Mouse (Mus musculus) liver, adult 2 months (tissue): Measurements from ENCODE around the gene Prkd3. TPM values are rescaled to one million over a fixed set of nuclear protein-coding genes. Genes with fewer than 3 reads are reported as not detected.

ENCODE experiments used
- DNase-seq: peaks from one replicate; pipeline ENCODE4 v3.0.0-alpha.2; 2011; ENCODE audit warnings: low read depth, low spot score; ENCODE audit errors: extremely low read depth
- H3K27ac ChIP-seq: fragments of 200-500 bp; replicated peaks from 2 replicates; pipeline ENCODE4 v1.5.1; 2012; ENCODE audit warnings: low read depth, mild to moderate bottlenecking, control low read depth, inconsistent platforms, low read length; ENCODE audit not compliant: insufficient read depth
- H3K27me3 ChIP-seq: fragments of 200-500 bp; 2 replicates; pipeline ENCODE4 v1.6.1; 2012; ENCODE audit warnings: mild to moderate bottlenecking, moderate library complexity, low read length, inconsistent platforms; ENCODE audit not compliant: control insufficient read depth, insufficient read depth
- H3K36me3 ChIP-seq: fragments of 200-500 bp; 2 replicates; pipeline ENCODE4 v1.6.1; 2012; ENCODE audit warnings: low read length, inconsistent platforms; ENCODE audit not compliant: control insufficient read depth, insufficient read depth
- H3K4me1 ChIP-seq: fragments of 200-500 bp; 2 replicates; pipeline ENCODE4 v1.6.1; 2011; ENCODE audit warnings: low read length; ENCODE audit not compliant: control insufficient read depth, insufficient read depth
- H3K4me3 ChIP-seq: fragments of 200-500 bp; 2 replicates; pipeline ENCODE4 v1.5.1; 2011; ENCODE audit warnings: low read depth, mild to moderate bottlenecking, control low read depth, low read length, moderate library complexity; ENCODE audit not compliant: insufficient read depth
- H3K79me2 ChIP-seq: fragments of 200-500 bp; 2 replicates; pipeline ENCODE4 v1.6.1; 2012; ENCODE audit warnings: inconsistent platforms, mild to moderate bottlenecking, low read length, moderate library complexity; ENCODE audit not compliant: control insufficient read depth, insufficient read depth
- H3K9ac ChIP-seq: fragments of 200-500 bp; 2 replicates; pipeline ENCODE4 v1.6.1; 2012; ENCODE audit warnings: low read depth, mild to moderate bottlenecking, control low read depth, inconsistent platforms, low read length
- CTCF ChIP-seq: fragments of 200-500 bp; IDR thresholded peaks from 2 replicates; pipeline ENCODE4 v1.5.1; 2011; ENCODE audit warnings: low read depth, low read length, control low read depth
- POLR2A ChIP-seq: fragments of 200-500 bp; IDR thresholded peaks from 2 replicates; pipeline ENCODE4 v1.6.1; 2011; ENCODE audit warnings: low read length, control low read depth; ENCODE audit not compliant: insufficient read depth; ENCODE audit errors: extremely low read depth
- WGBS: fragments of 180-500 bp; shearing (Covaris S2); methylation state at CpG from one replicate; pipeline ENCODE4 v1.1.7; 2018; 5-methylcytosine and 5-hydroxymethylcytosine counted together
- polyA plus RNA-seq: library from polyadenylated mRNA; depleted of rRNA; stranded (reverse); fragments of >200 nt; gene quantifications from 2 replicates; pipeline ENCODE4 v1.2.3, GENCODE M21; 2012; rRNA removed
- total RNA-seq: library from RNA; depleted of rRNA; stranded (reverse); fragments of >200 nt; gene quantifications from 2 replicates; pipeline ENCODE4 v1.2.3, GENCODE M21; 2014; rRNA removed

Gene Prkd3
- total RNA-seq (191 and 211 TPM in 2 replicates), polyA plus RNA-seq (71.8 and 79.6 TPM in 2 replicates)

DNA sequence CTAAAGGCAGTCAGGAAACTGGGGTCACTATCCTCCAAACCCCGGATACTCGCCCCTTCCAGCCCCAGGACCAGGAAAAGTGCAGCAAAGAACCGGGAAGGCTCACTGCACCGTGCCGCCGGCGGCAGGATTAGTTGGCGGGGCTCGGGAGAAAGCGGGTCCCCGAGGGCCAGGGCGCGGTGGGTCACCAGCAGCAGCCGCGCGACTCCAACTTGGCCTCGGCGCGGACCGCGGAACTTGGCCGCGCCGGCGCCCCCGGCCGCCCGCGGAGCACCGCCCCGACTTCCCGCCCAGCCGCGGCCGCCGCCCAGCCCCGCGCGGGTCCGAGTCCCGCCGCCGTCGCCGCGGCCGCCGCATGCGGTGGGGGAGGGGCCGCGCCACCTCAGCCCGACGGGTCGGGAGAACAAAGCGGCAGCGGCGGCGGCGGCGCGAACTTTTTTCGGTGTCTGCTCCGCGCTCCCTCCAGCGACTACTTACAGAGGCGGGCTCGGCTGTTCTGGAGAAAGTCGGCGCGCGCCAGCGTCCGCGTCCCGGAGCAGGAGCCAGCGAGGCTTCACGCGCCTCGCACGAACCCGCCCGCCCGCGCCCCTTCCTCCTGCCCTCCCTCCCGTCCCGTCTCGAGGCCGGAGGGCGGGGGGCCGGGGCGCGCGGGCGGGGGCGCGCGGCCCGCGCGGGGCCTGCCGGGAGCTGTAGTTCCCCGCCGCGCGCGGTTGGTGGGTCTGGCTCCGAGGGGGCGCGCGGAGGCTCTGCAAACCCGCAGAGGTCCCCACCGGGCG lies at the start of gene Prkd3:
TSS of gene Prkd3 (minus strand) at position 609 of the 776 bp plus-strand sequence.
- H3K4me3 ChIP-seq: peak within 1 kb of the TSS; percentile 79
- WGBS: 1% methylated on average over 97 of the region's 113 CpGs
- no peaks in the 10 kb centered on the region for H3K27me3 ChIP-seq
- TF ChIP-seq POLR2A: peak; percentile 51; the same call in 1 of the 2 replicates
- TF ChIP-seq CTCF: no peak
- peaks cover 13% of the 10 kb centered on the region; the same call in 1 of the 2 replicates for H3K79me2 ChIP-seq
- H3K9ac ChIP-seq: peak within 1 kb of the TSS; percentile 85
- peaks cover 6% of the 10 kb centered on the region for H3K4me1 ChIP-seq
- H3K36me3 ChIP-seq: no peaks in the 10 kb centered on the region; the same call in 1 of the 2 replicates
- DNase-seq: no peak
- H3K27ac ChIP-seq: peak within 1 kb of the TSS; percentile 84

DNA sequence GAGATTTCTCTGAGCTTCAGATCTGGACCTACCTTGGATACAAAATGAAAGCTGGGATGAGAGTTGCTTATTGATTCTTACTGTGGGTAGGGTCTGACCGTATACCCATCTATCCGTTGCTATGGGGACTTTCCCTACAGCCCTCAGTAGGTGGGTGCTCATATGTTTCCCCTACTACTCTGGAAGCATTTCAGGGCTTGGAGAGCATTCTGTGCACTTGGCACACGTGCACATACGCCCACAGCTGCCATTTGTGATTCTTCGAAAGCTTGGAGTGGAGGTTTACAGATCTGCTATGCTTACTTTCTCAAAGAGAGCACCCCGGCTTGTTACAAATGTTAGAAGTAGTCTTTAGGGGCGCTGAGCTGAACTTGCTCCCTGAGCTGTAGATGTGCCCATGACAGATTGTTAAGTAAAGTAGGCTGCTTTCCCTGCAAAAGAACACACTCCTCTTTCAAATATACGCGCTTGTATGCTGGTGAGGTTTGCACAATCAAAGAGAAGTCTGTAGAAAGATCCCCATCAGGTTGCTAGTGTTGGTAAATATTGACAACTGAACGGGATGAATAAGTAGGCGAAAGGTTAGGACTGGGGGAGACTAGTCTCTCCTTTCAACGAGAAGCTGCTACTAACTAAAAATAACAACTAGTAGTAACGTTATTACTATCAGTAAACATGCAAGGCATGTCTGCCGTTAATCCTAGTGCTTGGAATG lies 49.3 kb upstream of the Prkd3 start:
- no peaks in the 10 kb centered on the region for H3K36me3 ChIP-seq
- WGBS: 23% methylated on average over 14 of the region's 14 CpGs
- peak overlapping the region; percentile 75 for H3K27ac ChIP-seq
- H3K4me1 ChIP-seq: peaks cover 19% of the 10 kb centered on the region
- DNase-seq: peak; percentile 93
- H3K9ac ChIP-seq: no peak overlapping the region
- TF ChIP-seq POLR2A (no peak), CTCF (no peak)
- H3K4me3 ChIP-seq: no peak overlapping the region
- no peaks in the 10 kb centered on the region for H3K27me3 ChIP-seq
- H3K79me2 ChIP-seq: no peaks in the 10 kb centered on the region

DNA sequence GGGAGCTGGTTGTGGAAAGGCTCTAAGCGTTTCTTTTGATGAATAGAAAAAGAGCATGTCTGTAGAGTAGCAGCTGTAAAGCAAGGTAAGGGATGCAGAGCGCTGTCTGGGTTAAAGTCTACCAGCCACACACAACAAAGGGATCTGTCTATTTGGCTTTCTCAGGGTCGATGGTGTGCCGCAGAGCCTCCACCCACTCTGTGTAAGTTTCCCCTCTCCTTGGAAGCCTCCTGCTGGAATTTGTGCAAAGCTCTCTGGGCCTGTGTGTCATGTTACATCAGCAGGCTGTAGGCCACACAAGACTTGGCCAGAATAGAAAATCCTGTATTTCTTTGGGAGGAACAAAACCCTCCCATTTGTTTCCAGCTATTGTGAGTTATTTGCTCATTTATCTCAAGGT lies 48.4 kb upstream of the Prkd3 start:
- H3K27ac ChIP-seq: no peak overlapping the region

GRCm38 (mm10) chr17:79068581-79068980 lies 48.0 kb upstream of the Prkd3 start:
- peaks cover 19% of the 10 kb centered on the region for H3K4me1 ChIP-seq
- H3K9ac ChIP-seq: no peak overlapping the region
- H3K4me3 ChIP-seq: no peak overlapping the region
- DNase-seq: no peak
- no peaks in the 10 kb centered on the region for H3K79me2 ChIP-seq
- no peaks in the 10 kb centered on the region for H3K27me3 ChIP-seq
- 36% methylated on average over 7 of the region's 7 CpGs for WGBS
- no peak overlapping the region for H3K27ac ChIP-seq
- TF ChIP-seq CTCF (no peak), POLR2A (no peak)
- no peaks in the 10 kb centered on the region for H3K36me3 ChIP-seq

More for the DNA sequence above, 48.4 kb upstream of the Prkd3 start:
- Histone ChIP-seq H3K36me3 (no peaks in the 10 kb centered on the region), H3K9ac (no peak overlapping the region), H3K4me3 (no peak overlapping the region), H3K4me1 (peaks cover 19% of the 10 kb centered on the region), H3K27me3 (no peaks in the 10 kb centered on the region), H3K79me2 (no peaks in the 10 kb centered on the region)
- peak; percentile 46 for DNase-seq
- 21% methylated on average over 4 of the region's 4 CpGs for WGBS
- TF ChIP-seq CTCF (0 out of 2 replicates have a peak, but pooled peaks have one; percentile 12), POLR2A (no peak)

GRCm38 (mm10) chr17:79064250-79064649 lies 43.6 kb upstream of the Prkd3 start:
- no peak overlapping the region for H3K4me3 ChIP-seq
- WGBS: 83% methylated on average over 1 of the region's 1 CpGs
- H3K9ac ChIP-seq: no peak overlapping the region
- no peaks in the 10 kb centered on the region for H3K27me3 ChIP-seq
- H3K4me1 ChIP-seq: peaks cover 7% of the 10 kb centered on the region; the same call in 1 of the 2 replicates
- H3K27ac ChIP-seq: no peak overlapping the region
- H3K36me3 ChIP-seq: no peaks in the 10 kb centered on the region
- TF ChIP-seq CTCF: no peak
- TF ChIP-seq POLR2A: no peak
- no peaks in the 10 kb centered on the region; the same call in 1 of the 2 replicates for H3K79me2 ChIP-seq
- DNase-seq: no peak
